Mouse (Mus musculus): ENCODE measurements around the gene Hoxa6.

DNA sequence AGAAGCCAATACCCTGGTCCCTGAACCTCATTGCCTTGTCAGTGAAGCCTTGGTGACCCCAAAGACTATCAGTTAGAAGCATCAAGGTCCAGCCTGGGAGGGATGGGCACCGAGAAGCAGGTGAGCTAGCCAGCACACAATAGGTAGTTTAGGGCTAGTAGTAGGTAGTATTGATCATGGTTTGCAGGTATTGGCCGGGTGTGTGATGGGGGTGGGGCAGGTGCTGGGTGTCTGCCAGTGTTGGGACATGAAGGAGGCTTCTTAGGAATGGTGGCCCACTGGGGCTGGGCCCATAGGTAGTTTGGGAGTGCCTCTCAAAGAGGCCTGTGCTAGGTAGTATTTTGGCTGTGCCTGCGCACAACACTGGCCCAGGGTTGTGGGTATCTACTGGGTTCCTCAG is 6.5 kb upstream of the Hoxa6 start:
- TF ChIP-seq CTCF (conservative IDR thresholded peaks at IDR 0.05; ENCODE audit: low read length): no peak
- no peak for TF ChIP-seq NANOG (IDR thresholded peaks at IDR 0.05; ENCODE audit: borderline replicate concordance, low read length)
